Mouse (Mus musculus): ENCODE data around the gene Ccdc13.

Ccdc13 gene

DNA sequence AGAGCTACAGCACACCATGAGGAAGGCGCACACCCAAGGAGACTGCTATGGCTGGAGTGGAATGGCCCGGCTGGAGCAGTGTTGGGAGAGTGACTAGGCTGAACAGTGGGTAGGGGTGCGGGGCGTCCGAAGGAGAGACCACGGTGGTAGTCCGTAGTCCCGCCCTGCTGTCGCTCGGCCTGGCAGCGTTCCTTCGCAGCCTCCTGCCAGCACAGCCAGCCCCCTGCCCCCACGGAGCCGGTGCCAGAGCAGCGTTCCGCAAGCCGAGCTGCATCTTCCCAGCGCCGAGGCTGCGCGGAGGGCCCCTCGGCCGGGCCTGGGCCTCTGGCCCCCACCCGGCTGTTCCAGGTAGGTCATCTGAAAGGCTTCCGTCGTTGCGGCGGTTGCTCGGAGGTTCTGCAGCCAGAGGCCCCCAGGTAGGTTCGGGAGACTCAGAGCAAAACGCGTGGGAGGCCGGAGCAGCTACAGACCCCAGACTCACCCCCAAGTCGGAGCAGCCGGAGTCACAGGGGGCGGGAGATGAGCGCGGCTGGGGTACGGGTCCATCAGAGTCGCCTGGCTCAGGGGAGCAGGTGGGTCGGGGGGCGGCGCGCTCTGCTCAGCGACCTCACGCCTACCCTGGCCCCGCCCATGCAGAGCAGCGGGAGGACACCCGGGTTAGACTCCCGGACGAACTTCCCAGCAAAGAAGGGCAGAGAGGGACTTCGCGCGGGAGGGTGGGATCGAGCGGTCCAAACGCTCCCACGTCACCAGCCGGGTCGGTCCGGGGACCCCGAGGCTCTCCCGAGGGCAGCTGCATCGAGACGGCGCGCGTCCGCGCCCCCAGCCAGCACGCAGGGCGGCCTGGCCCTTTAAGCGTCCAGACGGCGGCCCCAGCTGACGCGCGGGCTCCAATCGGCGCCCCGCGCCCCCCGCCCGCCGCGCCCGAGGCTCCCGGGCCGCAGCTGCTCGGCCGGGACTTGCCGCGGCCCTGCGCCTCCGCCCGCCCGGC lies 79.9 kb downstream of the Ccdc13 start, which contains the start of gene Zfp651:
TSS of gene Zfp651 (plus strand) at position 240 of the 991 bp plus-strand sequence.
- peak; percentile 61 for DNase-seq (ENCODE audit: low spot score)

DNA sequence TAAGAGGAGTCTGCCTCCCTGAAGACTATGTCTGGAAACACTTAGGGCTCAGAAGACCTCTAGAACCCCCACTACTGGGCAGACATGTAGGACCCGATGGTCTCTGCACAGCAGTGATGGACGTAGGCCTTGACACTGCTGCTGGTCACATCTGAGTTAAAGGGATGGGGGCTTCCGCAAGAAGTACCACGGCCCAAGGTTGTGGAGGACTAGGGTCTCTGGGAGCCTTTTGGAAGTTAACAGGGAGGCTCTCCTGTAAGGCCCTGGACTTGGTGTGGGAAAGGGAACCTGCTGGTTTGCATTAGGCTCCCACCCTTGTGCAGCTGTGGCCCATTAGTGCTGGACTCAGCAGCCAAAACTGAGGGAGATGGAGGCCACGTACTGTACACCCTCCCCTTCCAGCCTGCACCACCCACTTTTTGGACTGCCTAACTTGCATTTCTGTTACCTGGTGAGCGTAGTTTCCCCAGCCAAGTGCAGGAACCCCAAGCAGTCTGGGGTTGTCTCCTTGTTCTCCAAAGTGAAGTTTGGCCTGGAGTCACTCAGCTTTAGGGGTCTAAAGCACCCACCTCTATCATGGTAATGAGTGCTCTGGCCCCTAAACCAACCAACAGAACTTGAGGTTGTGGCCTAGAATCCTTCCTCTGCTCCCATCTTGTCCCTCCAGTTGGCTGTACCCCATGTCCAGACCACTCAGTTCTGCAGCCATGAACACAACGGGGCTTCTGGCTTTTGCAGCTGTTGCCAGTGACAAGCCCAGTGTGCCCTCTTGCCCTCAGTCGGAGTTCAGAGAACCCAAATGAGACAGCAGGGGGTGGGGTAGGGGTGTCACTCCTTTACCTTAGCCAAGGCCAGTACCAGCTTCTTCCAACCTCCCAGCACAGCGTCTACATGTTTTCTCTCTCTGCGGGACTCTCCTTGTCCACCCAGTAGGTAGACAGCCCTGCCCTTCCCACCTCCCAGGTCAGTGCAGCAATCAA lies 81.1 kb downstream of the Ccdc13 start:
- no peak for DNase-seq (ENCODE audit: low spot score)

DNA sequence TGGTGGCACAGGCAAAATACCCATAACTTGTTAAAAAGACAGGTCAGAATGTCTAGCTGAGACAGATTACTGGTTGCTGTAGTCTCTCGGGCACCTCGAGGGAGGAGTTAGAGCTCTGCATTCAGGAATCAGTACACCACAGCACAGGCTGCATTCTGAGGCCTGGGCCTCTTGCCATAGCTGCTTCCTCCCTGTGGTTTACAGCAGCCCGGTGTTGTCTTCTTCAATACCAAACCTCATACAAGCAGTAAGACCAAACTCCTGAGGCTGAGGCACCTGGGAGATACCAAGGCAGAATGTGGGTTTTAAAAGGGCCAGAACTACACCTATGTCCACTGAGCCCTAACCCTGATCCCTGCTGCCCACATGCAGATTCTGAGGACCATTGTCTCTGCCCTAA lies 81.8 kb downstream of the Ccdc13 start:
- DNase-seq (ENCODE audit: low spot score): no peak

DNA sequence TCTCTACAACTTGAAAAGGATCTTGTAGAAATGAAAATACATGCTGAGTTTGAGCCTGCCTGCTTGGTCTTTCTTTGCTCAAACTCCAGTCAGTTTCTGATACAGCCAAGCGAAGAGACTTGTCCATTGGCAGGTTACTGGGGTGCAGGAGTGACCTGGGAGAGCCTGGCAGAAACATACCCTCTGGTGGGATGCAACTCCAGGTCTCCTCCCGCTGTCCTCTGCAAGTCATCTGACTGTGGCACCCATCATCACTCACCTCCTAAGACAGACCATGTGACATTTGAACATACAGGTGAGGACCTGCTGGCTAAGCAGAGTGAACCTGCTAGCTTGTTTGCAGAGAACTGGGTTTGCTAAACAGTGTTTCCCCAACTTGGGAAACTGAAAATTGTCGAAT lies 82.5 kb downstream of the Ccdc13 start:
- no peak for DNase-seq (ENCODE audit: low spot score)

DNA sequence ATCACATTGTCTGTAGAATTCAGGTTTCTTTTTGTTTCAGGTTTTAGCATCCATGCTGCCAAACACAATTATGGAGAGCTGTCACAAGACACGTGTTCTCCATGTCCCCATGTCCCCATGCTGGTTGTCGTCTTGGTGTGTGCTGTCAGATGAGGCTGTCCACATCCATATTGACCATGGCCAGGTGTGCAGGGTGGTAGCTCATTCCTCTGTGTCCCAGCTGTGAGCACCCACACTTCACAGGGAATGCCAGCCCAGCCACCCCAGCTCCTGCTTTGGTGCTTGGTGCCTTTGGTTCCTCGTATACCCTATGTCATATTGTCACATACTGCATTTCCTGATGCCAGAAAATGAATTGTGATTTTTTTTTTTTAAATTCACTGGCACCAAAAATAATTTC lies 84.6 kb downstream of the Ccdc13 start:
- no peak for DNase-seq (ENCODE audit: low spot score)

DNA sequence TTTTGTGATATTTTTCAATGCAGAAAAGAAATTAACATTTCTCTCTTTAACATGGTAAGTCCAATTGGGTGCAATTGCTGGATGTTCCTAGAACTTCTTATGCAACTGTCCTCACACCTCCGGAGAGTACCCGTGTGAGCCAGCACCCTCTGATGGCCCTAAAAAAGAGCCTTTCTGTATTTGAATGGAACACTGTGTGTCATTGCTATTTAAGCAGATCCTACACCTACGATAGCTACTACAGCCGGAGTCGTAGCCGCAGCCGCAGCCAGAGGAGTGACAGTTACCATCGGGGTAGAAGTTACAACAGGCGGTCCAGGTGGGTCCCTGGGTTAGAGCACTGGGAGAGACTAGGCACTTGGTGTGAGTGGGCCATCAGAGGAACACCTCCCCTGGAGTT lies 86.5 kb downstream of the Ccdc13 start:
- DNase-seq (ENCODE audit: low spot score): no peak
